Mouse (Mus musculus): Measurements from ENCODE around the gene Pjvk.

Gene Pjvk

DNA sequence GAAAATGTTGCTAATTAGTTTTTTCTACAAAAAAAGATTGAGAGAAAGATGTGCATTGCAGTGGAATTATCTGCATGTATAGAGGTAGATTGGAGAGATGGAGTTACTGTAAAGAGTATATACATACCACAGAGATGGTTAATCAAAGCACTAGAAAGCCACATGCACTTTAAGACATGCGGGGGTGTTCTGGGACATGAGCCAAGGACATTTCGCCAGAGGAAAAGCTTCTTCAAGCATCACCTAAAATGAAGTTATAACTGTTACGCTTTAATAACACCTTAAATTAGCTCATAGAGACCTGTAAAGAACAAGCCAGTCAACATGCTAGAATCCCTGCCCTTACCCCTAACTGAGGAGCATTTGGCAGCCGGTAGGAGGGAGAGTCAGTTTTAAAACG is 18.9 kb downstream of the Pjvk start:
- no peak for DNase-seq (ENCODE audit: low read depth)

DNA sequence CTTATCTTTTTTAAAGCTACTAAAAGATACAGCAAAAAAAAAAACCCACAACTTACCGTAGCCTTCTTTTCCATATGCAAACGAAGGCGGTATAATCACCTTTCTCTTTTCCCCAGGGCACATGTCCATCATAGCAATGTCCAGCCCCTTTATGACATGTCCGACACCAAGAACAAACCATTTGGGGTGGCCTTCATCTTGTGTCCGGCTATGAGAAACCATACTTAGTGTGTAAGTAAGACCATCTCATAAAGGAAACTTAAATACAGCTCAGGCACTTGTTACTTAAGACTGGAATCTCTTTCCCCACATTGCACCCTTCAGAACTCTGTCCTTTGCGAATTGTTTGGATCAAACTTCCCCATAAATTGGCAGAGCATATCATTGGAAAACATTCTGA is 23.4 kb downstream of the Pjvk start:
- no peak for DNase-seq (ENCODE audit: low read depth)

DNA sequence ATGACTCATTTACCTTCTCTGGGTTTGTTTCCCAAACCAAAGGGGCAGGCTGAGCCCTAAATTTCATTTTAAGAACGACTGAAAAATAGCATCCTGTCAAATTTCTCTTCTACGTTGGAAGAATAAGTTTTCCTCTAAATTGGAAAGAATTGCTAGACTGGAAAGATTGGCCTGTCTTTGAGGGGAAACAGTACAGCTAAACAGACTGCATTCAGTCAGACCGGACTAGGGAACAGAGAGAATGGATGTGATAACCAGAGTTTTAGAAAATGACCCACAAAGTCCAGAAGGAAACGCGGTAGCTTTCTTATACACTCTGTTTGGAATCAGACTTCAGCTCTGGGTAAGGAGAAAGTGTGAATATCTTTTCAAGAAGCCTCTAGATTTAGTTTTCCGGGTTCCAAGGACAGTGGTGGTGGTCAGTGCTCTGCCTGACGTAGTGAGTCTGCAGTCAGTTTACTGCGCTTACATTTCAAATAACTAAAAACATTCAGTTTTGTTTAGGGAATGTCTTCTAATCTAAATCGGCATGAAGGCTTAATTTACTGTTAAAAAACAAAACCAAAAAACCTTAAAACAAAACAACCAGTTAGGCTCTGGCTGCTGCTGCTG is 24.0 kb downstream of the Pjvk start:
- no peak for DNase-seq (ENCODE audit: low read depth)

DNA sequence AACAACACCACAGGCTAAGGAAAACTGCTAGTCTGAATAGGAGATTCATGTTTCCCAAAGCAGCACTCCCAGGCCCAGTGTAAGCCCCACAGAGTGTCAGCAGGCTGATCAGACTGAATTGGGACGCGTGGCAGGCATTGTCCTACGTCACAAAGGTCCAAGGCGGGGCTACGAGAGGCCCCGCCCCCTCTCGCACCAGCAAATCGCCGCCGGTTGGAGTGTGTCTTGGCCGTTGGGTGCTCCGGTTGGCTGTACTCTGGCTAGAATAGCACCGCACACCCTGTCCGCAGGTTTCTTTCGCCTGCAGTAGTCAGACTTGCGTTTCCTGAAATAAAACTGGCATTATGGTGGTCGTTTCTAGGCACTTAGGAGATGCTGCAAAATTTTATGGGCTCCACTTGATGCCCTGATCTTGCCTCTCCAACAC is 24.7 kb downstream of the Pjvk start, which contains the start of gene Fkbp7:
Gene Fkbp7 (minus strand): TSS at position 151 of the 427 bp plus-strand sequence.
- DNase-seq (ENCODE audit: low read depth), result peak; percentile 93

DNA sequence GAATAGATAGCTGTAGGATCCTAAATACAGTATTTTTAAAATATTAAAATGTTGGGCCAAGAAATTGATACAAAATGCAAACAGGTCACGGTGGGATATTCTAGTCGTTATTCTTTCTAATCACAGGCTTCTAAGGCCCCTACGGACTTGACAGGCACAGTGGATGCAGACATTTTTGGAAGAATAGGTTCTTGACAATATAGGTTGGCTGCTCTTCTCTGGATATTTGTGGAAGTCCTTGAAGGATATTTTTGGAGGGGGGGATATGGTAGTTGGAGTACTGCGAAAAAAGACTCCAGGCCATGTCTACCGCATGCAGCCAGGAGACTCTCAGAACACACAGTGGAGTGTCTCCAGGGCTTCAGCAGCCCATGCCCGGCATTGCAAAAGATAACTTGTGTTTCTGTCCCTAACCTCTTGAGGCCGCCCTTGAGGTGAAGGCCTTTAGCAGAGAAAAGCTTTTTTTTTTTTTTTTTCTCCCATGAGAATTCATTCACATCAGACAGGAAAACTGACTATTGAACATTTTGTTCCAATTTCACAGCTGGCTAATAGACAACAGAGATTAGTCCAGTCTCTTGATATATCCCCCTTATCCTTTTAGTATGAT is 25.3 kb downstream of the Pjvk start:
- peak; percentile 73 for DNase-seq (ENCODE audit: low read depth)

DNA sequence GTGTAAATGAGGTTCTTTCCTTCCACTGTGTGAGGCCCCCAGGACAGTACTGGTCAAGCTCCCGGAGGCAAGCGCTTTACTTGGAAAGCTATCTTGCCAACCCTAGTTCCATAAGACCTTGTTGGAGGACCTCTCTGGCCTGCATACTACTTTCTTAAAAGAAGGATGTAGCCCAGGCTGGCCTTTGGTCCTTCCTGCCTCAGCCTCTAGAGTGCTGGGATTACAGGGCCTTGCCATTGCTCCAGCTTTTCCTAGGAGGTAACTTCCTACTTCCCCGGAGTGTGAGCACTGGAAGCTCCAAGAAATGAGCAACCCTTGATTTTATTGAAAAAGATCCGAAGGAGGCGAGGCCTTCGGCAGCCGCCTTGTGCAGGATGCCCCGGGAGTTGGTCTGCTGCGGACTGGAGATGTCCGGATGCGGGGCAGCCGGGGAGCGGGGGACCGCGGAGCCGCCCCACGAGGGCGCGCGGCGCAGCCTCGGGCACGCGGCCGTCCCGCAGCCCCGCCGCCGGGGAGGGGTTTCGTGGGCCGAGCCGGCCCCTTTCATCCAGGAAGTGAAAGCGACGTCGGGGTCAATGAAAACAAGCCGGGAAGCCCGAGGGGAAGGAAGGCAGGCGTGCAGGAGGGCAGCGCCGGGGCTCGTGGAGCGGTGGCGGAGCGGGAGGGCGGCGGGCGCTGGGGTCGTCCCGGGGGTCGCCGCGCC is 26.6 kb downstream of the Pjvk start, which contains the start of gene Plekha3:
Gene Plekha3 (plus strand): TSS at position 557 of the 703 bp plus-strand sequence.
- DNase-seq (ENCODE audit: low read depth), result peak; percentile 76

DNA sequence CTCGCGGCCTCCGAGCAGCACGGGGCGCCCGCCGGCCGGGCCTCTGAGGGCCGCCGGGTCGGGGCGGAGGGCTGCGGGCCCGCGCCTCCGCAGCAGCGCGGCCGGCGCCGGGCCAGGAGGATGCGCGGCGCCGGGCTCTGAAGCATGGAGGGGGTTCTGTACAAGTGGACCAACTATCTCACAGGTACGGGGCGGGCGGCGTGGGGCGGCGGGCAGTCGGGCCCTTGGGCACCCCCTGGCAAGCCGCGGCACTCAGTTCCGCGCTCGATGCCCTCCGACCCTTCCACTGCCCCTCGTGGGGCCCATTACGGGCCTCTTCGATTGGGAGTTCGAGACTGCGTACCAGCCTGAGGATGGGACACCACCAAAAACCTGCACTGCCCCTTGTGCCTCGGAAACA is 27.2 kb downstream of the Pjvk start:
- DNase-seq (ENCODE audit: low read depth), result no peak

DNA sequence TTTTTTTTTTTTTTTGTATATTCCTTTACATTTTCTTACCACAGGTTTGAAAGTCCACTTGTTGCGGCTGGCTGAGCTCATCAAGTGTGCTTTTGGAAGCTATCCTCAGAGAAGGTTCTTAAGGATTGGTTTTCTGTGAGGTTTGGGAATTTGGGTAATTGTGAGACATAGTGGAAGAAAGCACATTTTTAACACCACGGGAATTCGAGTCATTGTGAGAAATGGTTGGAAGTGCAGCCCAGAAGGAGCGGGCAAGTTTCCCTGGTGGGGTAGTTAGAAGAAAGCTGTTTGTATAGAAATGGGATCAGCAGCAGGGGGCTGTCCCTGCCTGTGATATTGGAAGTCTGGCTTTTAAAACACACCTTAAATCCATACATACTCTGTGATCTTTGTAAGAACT is 27.7 kb downstream of the Pjvk start:
- DNase-seq (ENCODE audit: low read depth), result peak; percentile 16

DNA sequence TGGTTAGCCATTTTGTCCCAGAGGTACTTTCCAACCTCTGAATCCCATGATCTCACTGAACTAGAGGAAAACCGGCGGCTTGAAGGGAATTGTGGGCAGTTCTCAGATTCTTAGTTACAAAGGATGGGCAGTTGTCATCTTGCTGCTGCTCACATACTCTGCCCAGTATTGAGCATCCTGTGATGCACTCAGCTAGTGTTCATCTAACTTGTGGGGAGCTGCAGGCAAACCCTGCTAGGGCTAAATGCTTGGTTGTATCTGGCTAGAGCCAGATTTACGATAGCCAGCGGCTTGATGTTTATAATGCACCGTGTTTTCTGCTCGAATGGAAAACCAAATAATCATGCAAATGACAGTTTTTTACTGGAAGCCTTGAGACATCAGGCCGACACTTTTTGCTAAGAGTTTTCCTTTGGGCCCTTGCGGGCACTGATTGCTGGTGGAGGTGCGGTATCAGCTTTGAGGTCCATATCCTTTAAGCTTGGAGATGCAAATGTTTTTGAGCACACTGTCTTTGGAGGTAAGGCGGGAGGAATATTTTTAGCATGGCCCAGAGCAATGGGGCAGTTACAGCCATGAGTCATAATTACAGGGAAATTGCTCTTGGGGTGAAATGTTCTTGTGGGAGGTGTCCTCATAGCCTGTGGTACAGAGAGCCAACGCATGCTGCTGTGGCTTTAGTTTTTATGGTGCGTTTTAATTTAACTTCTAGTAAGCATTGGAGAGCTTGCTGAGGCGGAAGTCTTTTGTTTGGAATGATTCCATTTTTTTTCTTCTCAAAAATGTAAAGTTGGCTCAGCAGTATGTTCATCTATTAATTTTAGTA is 28.3 kb downstream of the Pjvk start:
- DNase-seq (ENCODE audit: low read depth), result peak; percentile 12

DNA sequence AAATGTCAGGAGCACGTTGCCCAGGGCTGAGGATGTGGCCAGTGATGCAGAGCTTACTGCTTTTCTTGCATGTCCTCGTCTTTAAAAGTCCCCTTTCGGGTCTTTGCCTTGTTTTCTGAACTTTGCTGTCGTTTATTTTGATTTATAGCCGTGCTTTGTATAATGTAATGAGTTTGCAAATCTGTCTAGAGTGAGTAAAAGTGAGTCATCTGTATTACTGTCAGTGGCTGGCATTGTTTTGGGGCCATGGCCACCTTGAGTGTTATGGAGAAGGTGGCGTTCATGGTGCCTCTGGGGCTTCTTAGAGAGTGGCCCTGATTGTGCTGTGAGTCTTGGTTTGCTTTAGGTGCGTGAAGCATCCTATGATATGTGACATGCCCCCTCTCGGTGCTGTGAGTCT is 34.0 kb downstream of the Pjvk start:
- no peak for DNase-seq (ENCODE audit: low read depth)

DNA sequence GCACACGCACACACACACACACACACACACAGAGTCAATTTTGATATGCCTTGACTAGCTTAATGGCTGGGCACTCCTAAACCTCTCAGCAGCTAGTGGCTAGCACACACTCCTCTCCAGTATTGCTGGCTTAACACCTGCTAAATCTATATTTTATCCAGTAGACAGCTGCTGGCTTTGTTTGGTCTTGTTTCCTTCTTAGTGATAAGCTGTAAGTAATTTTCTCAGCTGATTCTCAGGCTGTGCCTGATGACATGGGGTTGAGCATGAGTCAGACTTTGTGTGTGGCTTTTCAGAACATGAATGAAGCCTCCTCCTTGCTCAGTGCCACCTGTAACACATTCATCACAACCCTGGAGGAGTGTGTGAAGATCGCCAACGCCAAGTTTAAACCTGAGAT is 38.7 kb downstream of the Pjvk start:
- DNase-seq (ENCODE audit: low read depth), result no peak

DNA sequence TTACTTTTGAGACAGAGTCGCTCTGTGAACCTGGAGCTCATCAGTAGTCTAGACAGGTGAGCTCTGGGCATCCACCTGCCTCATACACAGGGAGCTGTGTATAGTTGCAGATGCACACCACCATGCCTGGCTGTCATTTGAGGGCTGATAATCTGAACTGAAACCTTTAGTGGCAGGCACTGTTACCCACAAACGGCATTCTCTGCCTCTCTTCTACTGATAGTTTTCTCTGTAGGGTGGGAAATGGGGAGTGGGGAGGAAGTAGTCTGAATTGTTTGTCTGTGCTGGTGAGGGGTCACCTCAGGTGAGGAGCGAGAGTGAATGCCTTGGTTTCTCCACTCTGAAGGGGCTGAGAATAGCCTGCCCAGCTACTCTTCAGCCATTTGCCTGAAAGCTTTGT is 39.3 kb downstream of the Pjvk start:
- no peak for DNase-seq (ENCODE audit: low read depth)

DNA sequence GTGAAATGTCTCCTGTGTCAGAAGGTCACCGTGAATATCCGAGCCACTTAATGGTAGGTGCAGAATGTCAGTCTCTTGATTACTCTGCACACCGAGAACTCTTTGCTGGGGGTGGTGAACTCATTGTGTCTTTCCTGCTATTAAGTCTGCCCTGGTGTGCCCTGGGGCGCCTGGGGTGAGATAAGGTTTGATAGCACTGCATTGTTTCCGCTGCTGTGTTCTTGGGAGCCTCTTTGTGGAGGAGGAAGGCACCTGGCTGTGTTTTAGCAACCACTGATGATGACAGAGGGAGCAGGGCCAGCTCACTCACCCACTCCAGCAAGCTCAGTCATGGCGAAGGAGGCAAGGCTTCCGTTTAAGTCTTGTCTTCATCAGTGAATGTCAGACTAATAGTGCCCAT is 39.9 kb downstream of the Pjvk start:
- DNase-seq (ENCODE audit: low read depth), result no peak

DNA sequence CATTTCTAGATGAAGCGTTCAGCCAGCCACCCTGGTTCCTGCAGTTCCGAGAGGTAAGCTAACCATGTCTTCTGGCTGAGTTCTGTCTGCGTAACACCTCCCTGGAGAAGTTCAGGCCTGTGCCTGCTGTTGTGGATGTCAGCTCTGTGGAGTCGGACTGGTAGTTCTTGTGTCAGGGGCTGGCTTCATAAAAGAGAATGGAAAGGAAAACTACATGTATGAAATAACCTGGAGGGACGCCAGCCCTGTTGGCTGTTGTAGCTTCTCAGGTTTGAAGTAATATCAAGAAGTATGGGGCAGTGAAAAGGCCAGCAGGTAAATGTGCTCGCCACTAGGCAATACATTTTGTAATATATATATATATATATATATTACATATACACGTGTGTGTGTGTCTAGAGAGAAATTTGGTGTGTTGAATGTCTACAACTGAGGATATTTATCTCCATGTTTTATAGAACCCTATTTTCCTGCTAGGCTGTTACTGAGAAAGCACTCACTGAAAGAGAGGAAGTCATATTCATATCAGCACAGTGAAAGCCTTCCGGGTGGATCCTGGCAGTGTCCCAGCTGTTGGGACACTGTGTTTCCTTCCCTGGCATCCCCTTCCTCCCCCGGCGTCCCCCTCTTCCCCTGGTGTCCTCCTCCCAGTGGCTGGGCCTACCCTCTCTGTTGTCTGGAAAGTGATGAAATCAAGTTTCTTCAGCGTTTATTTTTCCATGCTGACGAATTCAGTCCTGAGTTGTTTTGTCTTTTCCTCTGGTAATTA is 42.3 kb downstream of the Pjvk start:
- DNase-seq (ENCODE audit: low read depth), result no peak

DNA sequence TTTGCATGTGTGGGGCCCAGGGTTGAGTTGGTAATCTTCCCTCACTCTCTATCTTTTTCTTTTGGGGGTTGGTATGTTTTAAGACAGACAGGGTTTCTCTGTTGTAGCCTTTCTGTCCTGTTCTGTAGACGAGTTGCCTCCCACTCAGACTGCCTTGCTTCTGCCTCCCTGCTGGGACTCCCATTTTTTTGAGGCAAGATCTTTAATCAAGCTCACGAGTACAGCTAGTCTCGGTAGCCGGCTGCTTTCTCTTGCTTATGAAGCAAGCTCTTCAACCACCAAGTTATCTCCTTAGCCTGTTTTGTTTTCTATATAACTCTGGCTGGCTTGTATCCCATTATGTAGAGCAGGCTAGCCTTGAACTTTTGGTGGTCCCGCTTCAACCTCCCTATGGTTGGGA is 45.5 kb downstream of the Pjvk start:
- DNase-seq (ENCODE audit: low read depth), result no peak

DNA sequence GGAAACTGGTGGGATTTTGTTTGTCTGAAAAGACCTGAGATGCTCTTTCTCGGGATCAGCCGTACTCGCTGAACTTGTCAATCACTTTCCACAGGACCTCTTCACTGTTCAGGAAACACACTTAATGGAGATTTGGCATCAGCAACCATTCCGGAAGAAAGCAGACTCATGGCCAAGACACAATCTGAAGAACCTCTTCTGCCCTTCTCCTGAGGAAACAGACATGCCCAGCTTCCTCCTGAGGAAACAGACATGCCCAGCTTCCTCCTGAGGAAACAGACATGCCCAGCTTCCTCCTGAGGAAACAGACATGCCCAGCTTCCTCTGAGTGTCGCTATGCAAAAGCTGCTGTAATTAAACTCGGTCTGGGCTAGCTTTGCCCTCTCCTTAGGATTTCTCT is 47.0 kb downstream of the Pjvk start:
- no peak for DNase-seq (ENCODE audit: low read depth)

DNA sequence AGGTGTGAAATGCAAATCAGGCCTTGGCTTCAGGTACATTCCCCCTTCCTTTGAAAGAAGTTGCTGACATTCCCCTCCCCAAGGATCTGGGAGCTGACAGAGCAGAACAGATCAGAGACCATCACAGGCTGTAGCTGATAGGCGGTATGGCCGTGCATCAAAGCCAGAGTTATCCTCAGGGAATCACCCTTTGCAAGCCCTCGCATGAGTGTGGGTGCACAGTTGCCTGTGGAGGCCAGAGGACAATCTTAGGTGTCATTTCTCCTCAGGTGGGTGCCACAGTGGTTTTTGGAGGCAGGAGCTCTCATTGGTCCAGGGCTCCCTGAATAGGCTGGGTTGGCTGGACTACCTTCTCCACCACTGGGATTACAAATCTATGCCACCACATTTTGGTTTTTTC is 53.9 kb downstream of the Pjvk start:
- no peak for DNase-seq (ENCODE audit: low read depth)

DNA sequence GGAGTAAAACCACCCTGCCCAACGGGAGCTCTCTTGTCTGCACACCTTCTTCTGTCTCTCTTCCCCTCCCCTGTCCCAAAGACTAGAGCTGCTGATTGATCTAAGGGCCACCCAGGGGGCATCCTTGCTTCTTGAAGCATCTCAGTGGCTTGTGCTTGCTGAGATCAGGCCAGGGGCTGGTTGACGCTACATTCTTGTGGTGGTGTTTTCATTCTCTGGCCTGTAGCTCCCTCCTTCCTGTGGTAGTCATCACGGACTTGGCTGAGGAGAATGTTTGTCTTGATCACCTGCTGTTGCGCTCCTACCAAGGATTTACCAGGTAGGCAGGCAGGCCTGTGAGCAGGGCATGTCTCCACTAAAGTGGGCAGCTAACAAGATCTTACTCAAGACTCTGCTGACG is 54.5 kb downstream of the Pjvk start:
- DNase-seq (ENCODE audit: low read depth), result no peak

DNA sequence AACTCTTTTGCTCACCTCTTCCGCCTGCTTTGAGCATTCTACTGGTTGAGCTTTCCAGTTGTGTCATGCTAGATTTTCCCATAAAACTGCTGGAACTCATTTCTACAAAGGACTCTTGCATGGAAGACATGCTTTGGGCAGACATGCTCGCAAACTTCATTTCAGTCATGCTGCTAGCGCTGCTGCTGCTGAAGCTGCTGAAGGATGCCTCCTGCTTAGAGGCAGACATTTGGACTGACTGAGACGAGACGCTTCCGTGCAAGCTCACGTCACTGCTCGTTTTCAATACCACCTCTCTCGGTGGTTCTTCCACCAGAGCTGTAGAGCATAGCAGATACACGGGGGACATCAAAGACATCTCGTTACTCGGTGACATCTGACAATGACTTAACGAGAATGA is 57.4 kb downstream of the Pjvk start:
- no peak for DNase-seq (ENCODE audit: low read depth)

Measured in naive thymus-derived CD4-positive, alpha-beta T cell, adult 2 months (primary cell).